Mouse (Mus musculus) macrophage (primary cell): ENCODE data around the gene Hsp90aa1. TPM values are rescaled to one million over a fixed set of nuclear protein-coding genes. Genes with fewer than 3 reads are reported as not detected.
"Not testable (repeated sequence)": the region's sequence is repeated elsewhere in the genome, so short reads cannot be mapped to it uniquely, and the experiment has no call there.

ENCODE experiments used
- H3K27ac ChIP-seq: fragments of 350-480 bp; formaldehyde crosslinking; 2 replicates; pipeline ENCODE4 v1.9.0; 2021
- H3K36me3 ChIP-seq: fragments of 350-480 bp; formaldehyde crosslinking; 2 replicates; pipeline ENCODE4 v1.9.0; 2021; ENCODE audit errors: inconsistent target
- H3K4me3 ChIP-seq: fragments of 350-480 bp; formaldehyde crosslinking; 2 replicates; pipeline ENCODE4 v1.9.0; 2021; ENCODE audit errors: inconsistent target
- H3K79me2 ChIP-seq: fragments of 350-480 bp; formaldehyde crosslinking; 2 replicates; pipeline ENCODE4 v1.9.0; 2021; ENCODE audit errors: inconsistent target
- WGBS: methylation state at CpG from one replicate; pipeline ENCODE4 v1.1.7; 2026; ENCODE audit warnings: inconsistent platforms; ENCODE audit not compliant: missing documents; 5-methylcytosine and 5-hydroxymethylcytosine counted together
- polyA plus RNA-seq: library from polyadenylated mRNA; stranded (reverse); fragments of 250-400 nt; gene quantifications from 3 replicates; pipeline ENCODE4 v1.2.4, GENCODE M21; 2018; ENCODE audit warnings: inconsistent platforms

The Hsp90aa1 gene
- polyA plus RNA-seq, 1 experiment from 2014 or later = 290 TPM

- 94% methylated on average over 6 of the region's 6 CpGs for WGBS
- no peak overlapping the region for H3K4me3 ChIP-seq
- H3K79me2 ChIP-seq = peaks cover 10% of the 10 kb centered on the region
- H3K36me3 ChIP-seq = peaks cover 24% of the 10 kb centered on the region; the same call in 1 of the 2 replicates
- no peak overlapping the region for H3K27ac ChIP-seq
Observed at GRCm38 (mm10) chr12:110689919-110690643, 12.4 kb downstream of the Hsp90aa1 start.

DNA sequence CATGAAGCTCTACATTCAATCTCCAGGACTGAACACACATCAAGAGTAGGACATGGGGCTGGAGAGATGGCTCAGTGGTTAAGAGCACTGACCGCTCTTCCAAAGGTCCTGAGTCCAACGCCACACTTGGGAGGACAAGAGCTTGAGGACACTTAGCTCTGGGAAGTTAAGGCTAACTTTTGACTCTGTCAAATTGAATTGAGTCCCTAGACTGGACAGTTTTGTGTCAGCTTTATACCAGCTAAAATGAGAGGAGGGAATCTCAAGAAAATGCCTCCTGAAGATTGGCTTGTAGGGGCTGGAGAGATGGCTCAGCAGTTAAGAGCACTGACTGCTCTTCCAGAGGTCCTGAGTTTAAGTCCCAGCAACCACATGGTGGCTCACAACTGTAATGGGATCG is 13.6 kb downstream of the Hsp90aa1 start:
- not testable (repeated sequence) for H3K79me2 ChIP-seq

DNA sequence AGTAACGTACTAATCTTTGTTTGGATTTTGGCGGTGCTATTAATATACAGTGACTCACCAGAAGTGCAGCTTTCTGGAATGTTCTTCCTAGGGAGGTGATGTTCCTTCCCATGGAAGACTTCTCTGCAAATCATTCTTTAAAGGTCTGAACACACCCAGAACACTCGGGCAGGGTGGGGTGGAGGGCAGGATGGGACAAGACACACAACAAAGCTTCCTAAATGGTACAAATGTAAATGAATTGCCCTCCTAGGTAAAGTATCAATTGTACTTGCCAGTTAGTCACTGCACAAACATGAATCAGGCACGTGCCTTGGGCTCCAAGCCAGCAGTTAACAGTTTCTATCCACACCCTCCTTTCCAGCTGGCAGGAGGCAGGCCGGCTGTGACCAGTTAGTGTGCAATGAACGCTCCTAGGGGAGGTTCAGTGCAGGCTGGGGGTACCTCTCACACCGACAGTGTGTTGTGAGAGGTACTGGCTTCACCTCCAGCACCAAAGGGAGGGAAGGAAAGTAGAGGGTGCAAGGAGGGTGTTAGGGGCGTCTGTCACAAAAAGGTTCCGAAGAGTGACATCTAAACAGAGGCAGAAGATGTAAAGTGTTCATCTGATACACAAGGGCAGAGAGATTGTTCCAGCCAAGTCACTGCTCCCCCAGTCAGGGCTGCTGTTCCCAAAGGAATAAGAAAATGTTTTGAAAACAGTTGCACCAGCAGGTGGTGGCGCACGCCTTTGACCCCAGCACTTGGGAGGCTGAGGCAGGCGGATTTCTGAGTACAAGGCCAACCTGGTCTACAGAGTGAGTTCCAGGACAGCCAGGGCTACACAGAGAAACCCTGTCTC is 14.4 kb downstream of the Hsp90aa1 start:
- 87% methylated on average over 12 of the region's 12 CpGs for WGBS
- H3K79me2 ChIP-seq = no peaks in the 10 kb centered on the region; the same call in 1 of the 2 replicates
- peaks cover 19% of the 10 kb centered on the region; the same call in 1 of the 2 replicates for H3K36me3 ChIP-seq
- H3K4me3 ChIP-seq = no peak overlapping the region
- H3K27ac ChIP-seq = no peak overlapping the region

More for the DNA sequence above, 13.6 kb downstream of the Hsp90aa1 start:
- WGBS = 91% methylated on average over 3 of the region's 3 CpGs
- peaks cover 24% of the 10 kb centered on the region; the same call in 1 of the 2 replicates for H3K36me3 ChIP-seq
- H3K27ac ChIP-seq, H3K4me3 ChIP-seq: not testable (repeated sequence)

DNA sequence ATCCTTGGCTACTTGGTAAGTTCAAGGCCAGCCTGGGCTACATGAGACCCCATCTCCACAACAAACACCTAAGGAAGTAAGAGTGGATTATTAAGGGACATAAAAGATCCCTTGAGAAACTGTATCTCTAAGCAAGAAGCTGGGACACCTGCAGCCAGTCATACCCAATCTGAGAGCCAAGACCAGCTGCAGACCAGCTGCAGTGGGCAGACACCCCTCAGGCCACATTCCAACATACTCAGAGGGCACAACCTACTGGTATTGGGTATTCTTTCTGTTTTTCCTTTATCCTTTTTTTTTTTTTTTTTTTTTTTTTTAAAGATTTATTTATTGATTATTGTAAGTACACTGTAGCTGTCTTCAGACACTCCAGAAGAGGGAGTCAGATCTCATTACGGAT is 18.9 kb downstream of the Hsp90aa1 start:
- no peak overlapping the region for H3K4me3 ChIP-seq
- WGBS = no CpG with 5 or more reads among the region's 1 CpGs
- no peak overlapping the region for H3K27ac ChIP-seq
- H3K79me2 ChIP-seq = no peaks in the 10 kb centered on the region
- H3K36me3 ChIP-seq = no peaks in the 10 kb centered on the region

DNA sequence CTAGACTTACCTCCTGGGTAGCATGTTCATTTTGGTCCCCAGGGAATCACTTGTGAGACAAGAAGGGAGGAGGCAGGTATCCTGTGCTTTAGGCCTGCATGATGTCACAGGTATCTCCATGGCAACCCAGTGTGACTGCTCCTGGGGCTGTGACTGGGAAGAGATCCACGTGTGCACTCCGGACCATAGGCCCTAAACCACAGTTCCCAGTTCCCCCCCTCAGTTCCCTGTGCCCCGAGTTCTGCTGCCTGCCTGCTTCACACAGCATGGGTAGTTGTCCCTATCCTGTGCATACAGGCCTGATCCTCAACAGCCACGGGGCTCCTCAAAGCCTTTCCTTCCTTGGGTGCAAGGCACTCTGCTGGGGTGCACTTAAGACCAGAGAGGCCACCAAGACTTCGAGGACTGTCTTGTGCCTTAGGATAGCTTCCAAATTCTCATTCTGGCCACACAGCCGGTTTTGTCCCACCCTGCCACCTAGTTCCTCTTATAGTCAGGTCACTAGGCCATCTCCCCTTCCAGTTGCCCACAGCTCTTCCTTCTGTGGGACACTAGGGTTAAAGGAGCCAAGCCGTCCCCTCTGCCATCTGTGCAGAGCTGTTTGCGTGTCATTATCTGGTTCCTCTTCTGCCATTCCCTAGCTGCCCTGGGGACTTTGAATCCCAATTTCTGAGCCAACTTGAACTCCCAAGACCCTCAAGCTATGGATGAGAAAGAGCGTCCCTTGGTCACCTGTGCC is 19.8 kb downstream of the Hsp90aa1 start, which contains the start of gene 1700001K19Rik:
Gene 1700001K19Rik (minus strand): TSS at position 59 of the 739 bp plus-strand sequence.
- WGBS = 42% methylated on average over 9 of the region's 9 CpGs
- Histone ChIP-seq H3K36me3 (no peaks in the 10 kb centered on the region), H3K4me3 (no peak within 1 kb of the TSS), H3K79me2 (no peaks in the 10 kb centered on the region), H3K27ac (no peak within 1 kb of the TSS)

GRCm38 (mm10) chr12:110681878-110682277 is 20.6 kb downstream of the Hsp90aa1 start:
- no peaks in the 10 kb centered on the region for H3K36me3 ChIP-seq
- no peak overlapping the region for H3K4me3 ChIP-seq
- H3K27ac ChIP-seq = no peak overlapping the region
- no peaks in the 10 kb centered on the region for H3K79me2 ChIP-seq
- 23% methylated on average over 3 of the region's 3 CpGs for WGBS

GRCm38 (mm10) chr12:110681191-110681590 is 21.3 kb downstream of the Hsp90aa1 start:
- H3K79me2 ChIP-seq = no peaks in the 10 kb centered on the region
- H3K36me3 ChIP-seq = no peaks in the 10 kb centered on the region
- WGBS = 79% methylated on average over 7 of the region's 7 CpGs
- no peak overlapping the region for H3K4me3 ChIP-seq
- no peak overlapping the region for H3K27ac ChIP-seq

GRCm38 (mm10) chr12:110674243-110674642 is 28.3 kb downstream of the Hsp90aa1 start:
- WGBS = 59% methylated on average over 5 of the region's 5 CpGs

GRCm38 (mm10) chr12:110667466-110668077 is 35.0 kb downstream of the Hsp90aa1 start:
- Histone ChIP-seq H3K79me2 (no peaks in the 10 kb centered on the region), H3K36me3 (peaks cover 61% of the 10 kb centered on the region), H3K27ac (no peak overlapping the region), H3K4me3 (no peak overlapping the region)
- 86% methylated on average over 13 of the region's 13 CpGs for WGBS

More at GRCm38 (mm10) chr12:110674243-110674642, 28.3 kb downstream of the Hsp90aa1 start:
- Histone ChIP-seq H3K36me3 (no peaks in the 10 kb centered on the region), H3K27ac (no peak overlapping the region), H3K79me2 (no peaks in the 10 kb centered on the region), H3K4me3 (no peak overlapping the region)

DNA sequence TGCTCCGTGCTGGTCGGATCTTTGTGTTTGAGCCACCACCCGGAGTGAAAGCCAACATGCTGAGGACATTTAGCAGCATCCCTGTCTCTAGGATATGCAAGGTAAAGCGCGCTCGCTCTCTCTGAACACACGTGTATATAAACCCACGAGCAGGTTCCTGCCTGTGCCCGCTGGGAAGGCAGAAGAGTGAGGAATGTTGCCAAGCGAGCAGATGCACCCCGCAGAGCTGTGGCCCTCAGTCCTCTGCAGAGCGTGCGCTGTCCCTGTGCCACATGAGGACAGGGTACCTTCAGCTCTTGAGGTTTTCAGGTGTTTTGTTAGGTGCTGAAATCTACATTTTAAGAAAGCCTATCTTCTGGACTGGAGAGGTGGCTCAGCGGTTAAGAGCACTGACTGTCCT is 40.8 kb downstream of the Hsp90aa1 start:
- 93% methylated on average over 14 of the region's 14 CpGs for WGBS
- Histone ChIP-seq H3K36me3 (peaks cover 99% of the 10 kb centered on the region), H3K79me2 (no peaks in the 10 kb centered on the region), H3K27ac (no peak overlapping the region), H3K4me3 (no peak overlapping the region)

GRCm38 (mm10) chr12:110651464-110651863 is 51.1 kb downstream of the Hsp90aa1 start:
- 97% methylated on average over 16 of the region's 17 CpGs for WGBS
- Histone ChIP-seq H3K4me3 (no peak overlapping the region), H3K27ac (no peak overlapping the region), H3K36me3 (peaks cover 100% of the 10 kb centered on the region), H3K79me2 (no peaks in the 10 kb centered on the region)

DNA sequence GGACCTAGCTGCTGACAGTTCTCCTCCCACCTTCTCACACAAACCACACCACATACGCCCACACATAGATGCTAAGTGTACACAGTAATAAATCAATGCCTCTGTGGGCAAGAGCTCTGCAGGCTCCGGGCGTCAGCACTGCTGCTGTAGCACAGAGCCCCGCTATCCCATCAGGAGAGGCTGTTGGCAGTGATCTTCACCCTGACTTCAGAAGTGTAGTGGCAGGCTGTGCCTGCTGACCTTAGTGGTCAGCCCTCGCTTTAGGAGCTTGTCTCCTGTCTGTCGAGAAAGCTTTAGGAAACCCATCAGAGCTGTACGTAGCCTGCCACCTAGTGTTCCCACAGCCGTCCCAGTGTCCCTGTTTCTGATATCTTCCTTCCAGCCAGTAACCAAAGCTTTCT is 52.3 kb downstream of the Hsp90aa1 start:
- peaks cover 98% of the 10 kb centered on the region for H3K36me3 ChIP-seq
- no peak overlapping the region for H3K4me3 ChIP-seq
- H3K27ac ChIP-seq = no peak overlapping the region
- no peaks in the 10 kb centered on the region for H3K79me2 ChIP-seq
- 87% methylated on average over 8 of the region's 8 CpGs for WGBS
